Mouse (Mus musculus) heart, postnatal 0 days (tissue): Measurements from ENCODE around the gene Mog.

Experiments
- CTCF ChIP-seq: IDR thresholded peaks from 2 replicates; pipeline ENCODE4 v1.5.1; 2016; ENCODE audit warnings: antibody characterized with exemption, control low read depth, low read depth
- EP300 ChIP-seq: IDR thresholded peaks from 2 replicates; pipeline ENCODE4 v1.6.1; 2016; ENCODE audit warnings: antibody characterized with exemption, low read depth

GRCm38 (mm10) chr17:37045611-37046311, 22.6 kb upstream of the Mog start, which contains the start of gene Gabbr1:
- TF ChIP-seq CTCF, result no peak
- no peak for TF ChIP-seq EP300
